Mouse (Mus musculus): ENCODE results near the gene Gm6370.
"Not testable (repeated sequence)": the region's sequence is repeated elsewhere in the genome, so short reads cannot be mapped to it uniquely, and the experiment has no call there.

Gm6370 gene

DNA sequence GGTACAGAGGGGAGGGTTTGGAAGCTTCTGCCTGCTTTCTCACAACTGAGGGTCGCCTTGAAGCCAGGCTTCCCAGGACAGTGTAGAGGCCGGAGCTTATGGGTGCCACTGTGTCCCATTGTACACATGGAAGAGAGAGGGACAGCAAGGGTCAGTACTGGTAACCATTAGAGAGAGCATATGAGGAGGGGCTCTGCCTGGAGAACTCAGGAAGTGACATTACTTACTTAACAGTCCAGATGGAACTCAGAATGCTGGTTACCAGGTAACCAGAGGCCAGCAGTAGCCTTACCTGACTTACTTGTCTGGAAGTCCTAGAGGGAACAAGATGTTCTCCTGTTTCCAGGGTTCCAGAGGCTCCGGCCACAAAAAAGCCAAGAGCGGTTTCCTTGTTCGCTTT is at the start of gene Gm6370:
Gm6370 (plus strand) TSS at position 301 of the 400 bp plus-strand sequence.
- not testable (repeated sequence) for DNase-seq

DNA sequence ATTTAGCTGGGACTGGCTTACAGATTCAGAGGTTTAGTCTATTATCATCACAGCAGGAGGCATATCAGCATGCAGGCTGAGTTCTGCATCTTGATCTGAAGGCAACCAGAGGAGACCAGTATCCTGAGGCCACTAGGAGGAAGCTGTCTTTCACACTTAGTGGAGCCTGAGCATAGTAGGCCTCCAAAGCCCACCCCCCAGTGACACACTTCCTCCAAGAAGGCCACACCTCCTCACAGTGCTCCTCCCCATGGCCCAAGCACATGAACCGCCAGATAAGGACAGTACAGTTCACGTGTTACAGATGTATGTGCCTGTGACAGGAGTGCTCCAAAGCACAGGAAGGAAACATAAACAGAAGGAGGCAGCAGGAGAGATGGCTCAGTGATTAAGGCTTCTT is 48.4 kb upstream of the Gm6370 start:
- no peak for DNase-seq

DNA sequence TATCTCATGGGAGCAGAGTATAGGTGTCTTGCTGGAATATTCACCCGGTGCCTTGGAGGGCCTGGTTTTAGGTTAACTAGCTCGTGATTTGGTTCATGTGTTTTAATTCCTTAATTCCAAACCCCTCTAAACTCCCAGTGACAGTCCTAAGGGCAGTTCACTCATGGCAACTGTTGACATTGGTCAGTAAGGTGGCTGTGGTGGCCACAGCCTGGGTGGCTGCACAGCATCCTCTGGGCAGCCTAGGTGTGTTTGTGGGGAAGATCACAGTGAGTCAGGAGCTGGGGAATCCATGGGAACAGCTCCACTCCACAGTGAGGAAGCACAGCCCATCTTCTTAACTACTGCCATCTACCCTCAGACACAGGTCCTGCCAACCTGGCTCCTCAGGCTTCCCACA is 44.5 kb upstream of the Gm6370 start:
- DNase-seq: no peak

DNA sequence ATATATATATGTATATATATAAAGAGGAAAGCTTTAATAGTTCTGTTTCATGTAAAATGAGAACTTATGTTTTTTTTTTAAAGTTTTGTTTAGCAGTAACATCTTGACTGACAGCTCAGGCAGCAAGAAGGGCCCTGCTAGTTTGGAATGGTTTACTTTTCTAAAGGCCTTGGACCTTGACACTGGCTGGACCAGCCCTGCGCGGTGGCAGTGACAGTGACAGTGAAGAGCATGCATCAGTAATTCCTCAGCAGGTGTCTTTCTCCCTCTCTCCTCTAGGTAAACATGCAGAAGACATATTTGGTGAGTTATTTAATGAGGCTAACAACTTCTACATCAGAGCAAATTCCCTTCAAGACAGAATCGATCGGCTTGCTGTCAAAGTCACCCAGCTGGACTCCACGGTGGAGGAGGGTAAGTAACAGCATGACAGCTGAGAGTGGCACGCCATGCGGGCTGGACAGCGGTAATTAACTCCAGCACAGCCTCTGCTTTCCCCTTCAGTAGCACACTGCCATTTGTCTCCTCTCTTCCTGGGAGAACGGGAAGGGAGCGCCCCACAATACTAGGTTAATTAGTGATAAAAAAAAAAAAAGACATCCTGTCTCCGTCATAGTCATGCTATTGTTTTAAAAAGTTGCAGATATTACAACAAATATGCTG is 39.4 kb upstream of the Gm6370 start:
- DNase-seq: no peak

DNA sequence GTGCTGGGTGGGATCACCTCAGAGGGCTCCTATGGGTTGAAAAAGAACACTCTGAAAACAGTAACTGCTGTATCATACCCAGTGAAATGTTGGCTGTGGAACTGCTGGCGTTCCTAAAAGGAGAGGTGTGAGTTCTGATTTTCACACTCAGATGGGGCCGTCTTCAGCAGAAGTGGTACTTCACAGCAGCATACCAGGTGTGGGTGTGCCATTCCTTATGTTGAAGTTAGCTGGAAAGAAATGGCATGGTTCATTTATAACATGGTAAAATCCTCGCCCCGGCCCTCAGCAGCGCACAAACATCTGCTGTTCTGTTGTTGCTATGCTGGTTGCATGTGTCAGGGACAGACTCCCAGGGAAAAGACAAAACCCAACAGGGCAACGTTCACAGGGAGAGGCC is 37.6 kb upstream of the Gm6370 start:
- DNase-seq: no peak

DNA sequence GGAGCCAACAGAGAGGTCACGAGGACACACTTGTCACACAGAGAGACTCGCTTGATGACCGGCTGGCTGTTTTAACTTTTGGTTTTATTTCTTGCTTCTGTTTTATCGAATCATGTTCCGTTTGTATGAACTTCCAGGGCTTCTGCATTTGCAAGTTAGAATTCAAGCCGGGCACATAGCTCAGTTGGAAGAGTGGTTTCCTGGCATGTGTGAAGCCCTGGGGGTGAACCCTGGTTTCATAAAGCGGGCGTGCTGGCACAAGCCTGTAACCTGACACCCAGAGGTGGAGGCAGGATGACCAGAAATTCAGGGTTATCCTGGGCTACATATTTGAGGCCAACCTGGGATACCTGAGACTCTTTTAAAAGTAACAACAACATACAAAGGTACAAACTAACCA is 29.6 kb upstream of the Gm6370 start:
- DNase-seq: peak; percentile 32

DNA sequence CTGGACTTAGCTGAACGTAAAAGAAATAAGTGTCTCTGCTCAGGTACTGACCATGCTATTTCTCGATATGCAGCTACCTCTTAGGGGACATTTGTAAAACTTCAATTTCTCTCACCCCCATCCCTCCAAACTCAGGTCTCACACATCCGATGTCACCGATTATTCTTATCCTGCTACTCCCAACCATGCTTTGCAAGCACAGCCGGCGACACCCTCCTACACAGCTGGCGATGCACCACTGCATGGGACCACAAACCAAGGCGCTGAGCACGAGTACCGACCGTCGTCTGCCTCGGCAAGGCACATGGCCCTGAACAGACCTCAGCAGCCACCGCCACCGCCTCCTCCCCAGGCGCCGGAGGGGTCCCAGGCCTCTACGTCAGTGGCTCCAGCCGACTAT is 24.5 kb upstream of the Gm6370 start:
- no peak for DNase-seq

DNA sequence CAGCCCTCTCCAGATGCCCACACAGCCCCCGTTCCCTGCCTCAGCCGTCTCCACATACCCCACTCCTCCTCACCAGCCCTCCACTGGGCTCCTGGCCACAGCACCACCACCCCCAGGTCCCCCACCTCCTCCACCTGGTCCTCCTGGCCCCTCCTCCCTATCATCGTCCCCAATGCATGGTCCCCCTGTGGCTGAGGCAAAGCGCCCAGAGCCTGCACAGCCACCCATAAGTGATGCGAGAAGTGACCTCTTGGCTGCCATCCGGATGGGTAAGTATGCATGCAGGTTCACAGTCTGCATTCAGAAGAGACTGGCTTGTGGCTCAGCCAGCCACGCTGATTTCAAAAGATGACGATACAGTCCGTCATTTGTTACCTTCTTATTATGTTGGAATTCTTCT is 22.9 kb upstream of the Gm6370 start:
- no peak for DNase-seq

DNA sequence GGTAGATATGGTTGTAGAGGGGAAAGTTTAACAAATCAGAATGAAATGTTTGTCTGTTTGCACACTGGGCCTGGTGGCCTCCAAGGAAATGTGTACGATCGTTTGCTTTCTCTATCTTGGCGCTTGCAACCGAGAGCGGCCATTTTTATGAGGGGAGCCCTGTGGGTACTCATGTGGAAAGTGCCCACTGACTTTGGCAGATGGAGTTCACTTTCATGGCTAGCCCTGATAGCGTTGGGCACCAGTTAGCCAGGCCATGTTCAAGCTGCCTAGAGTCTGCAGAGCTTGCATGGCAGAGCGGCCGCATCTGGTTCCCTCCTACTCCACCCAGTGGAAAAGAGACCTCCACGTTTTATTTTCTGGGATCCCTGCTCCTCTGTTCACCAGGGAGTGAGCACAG is 20.3 kb upstream of the Gm6370 start:
- DNase-seq: no peak

DNA sequence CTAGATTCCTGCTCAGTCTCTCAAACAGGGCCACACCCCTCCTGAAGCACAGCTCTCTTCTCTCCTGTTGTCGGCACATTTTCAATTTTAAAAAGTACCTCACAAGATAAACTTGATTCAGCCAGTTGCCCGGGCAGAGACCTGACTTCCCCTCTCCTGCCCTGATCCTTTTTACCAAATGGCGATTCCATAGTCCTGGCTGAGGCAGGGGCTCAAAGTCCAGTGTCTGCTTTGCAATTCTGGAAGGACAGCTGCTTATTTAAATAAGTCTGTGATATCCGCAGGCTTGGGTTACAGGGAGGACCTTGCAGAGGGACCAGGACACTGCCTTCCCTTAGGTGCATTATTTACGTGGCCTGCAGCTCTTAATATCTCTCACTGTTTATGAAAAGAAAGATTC is 19.9 kb upstream of the Gm6370 start:
- no peak for DNase-seq

DNA sequence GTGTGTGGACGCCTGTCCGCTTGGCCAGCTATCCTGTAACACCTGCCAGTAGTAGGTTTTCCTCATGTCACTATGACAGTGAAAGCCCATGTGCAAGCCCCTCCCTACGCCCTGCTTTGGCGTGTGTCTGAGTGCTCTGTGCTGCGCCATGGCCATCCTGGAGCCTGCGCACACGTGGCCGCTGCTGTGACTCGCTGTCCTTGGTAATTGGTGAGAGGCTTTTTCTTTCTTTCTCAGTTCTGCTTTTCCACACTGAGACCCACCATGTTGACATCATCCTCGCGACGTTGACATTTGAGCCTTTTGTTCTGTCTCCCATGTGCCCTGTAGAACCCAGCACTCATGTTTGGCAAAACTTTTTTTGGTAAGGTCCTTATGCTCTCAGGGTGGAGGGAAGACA is 19.3 kb upstream of the Gm6370 start:
- DNase-seq: no peak

DNA sequence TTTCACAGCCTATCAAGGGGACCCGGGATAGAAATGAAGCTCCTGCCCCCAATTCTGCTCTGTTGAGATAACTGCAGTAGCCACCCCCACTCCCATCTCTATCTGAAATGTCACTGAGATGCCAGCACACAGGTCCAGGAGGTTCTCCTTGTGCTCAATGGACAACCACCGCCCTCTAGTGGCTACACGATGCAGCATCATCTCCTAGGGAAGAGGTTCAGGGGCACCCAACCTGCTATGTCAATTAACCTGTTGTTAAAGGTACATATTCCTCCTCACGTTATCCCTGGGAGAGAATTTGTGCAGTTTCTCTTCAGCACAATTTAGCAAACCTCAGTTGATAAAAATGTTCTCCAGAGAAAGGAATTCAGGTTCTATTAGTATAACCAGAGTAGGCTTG is 11.6 kb upstream of the Gm6370 start:
- DNase-seq: peak; percentile 34

DNA sequence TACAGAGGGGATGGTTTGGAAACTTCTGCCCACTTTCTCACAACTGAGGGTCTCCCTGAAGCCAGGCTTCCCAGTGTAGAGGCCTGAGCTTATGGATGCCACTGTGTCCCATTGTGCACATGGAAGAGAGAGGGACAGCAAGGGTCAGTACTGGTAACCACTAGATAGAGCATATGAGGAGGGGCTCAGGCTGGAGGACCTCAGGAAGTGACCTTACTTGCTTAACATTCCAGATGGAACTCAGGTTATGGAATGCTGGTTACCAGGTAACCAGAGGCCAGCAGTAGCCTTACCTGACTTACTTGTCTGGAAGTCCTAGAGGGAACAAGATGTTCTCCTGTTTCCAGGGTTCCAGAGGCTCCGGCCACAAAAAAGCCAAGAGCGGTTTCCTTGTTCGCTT is 9.5 kb upstream of the Gm6370 start, which contains the start of gene Gm6408:
Gm6408 (plus strand) TSS at position 301 of the 400 bp plus-strand sequence.
- not testable (repeated sequence) for DNase-seq

DNA sequence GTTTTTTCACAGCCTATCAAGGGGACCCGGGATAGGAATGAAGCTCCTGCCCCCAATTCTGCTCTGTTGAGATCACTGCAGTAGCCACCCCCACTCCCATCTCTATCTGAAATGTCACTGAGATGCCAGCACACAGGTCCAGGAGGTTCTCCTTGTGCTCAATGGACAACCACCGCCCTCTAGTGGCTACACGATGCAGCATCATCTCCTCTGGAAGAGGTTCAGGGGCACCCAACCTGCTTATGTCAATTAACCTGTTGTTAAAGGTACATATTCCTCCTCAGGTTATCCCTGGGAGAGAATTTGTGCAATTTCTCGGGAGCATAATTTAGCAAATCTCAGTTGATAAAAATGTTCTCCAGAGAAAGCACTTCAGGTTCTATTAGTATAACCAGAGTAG is 2.2 kb upstream of the Gm6370 start:
- peak; percentile 45 for DNase-seq

DNA sequence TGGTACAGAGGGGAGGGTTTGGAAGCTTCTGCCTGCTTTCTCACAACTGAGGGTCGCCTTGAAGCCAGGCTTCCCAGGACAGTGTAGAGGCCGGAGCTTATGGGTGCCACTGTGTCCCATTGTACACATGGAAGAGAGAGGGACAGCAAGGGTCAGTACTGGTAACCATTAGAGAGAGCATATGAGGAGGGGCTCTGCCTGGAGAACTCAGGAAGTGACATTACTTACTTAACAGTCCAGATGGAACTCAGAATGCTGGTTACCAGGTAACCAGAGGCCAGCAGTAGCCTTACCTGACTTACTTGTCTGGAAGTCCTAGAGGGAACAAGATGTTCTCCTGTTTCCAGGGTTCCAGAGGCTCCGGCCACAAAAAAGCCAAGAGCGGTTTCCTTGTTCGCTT is 10.9 kb downstream of the Gm6370 start, which contains the start of gene 4930449I24Rik:
4930449I24Rik (plus strand) TSS at position 301 of the 400 bp plus-strand sequence.
- not testable (repeated sequence) for DNase-seq

DNA sequence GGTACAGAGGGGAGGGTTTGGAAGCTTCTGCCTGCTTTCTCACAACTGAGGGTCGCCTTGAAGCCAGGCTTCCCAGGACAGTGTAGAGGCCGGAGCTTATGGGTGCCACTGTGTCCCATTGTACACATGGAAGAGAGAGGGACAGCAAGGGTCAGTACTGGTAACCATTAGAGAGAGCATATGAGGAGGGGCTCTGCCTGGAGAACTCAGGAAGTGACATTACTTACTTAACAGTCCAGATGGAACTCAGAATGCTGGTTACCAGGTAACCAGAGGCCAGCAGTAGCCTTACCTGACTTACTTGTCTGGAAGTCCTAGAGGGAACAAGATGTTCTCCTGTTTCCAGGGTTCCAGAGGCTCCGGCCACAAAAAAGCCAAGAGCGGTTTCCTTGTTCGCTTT is 22.7 kb downstream of the Gm6370 start, which contains the start of gene Gm3402:
Gm3402 (plus strand) TSS at position 301 of the 400 bp plus-strand sequence.
- not testable (repeated sequence) for DNase-seq

DNA sequence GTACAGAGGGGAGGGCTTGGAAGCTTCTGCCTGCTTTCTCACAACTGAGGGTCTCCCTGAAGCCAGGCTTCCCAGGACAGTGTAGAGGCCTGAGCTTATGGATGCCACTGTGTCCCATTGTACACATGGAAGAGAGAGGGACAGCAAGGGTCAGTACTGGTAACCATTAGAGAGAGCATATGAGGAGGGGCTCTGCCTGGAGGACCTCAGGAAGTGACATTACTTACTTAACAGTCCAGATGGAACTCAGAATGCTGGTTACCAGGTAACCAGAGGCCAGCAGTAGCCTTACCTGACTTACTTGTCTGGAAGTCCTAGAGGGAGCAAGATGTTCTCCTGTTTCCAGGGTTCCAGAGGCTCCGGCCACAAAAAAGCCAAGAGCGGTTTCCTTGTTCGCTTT is 34.3 kb downstream of the Gm6370 start, which contains the start of gene Gm3404:
Gm3404 (plus strand) TSS at position 301 of the 400 bp plus-strand sequence.
- DNase-seq: not testable (repeated sequence)

DNA sequence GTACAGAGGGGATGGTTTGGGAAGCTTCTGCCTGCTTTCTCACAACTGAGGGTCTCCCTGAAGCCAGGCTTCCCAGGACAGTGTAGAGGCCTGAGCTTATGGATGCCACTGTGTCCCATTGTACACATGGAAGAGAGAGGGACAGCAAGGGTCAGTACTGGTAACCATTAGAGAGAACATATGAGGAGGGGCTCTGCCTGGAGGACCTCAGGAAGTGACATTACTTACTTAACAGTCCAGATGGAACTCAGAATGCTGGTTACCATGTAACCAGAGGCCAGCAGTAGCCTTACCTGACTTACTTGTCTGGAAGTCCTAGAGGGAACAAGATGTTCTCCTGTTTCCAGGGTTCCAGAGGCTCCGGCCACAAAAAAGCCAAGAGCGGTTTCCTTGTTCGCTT is 46.2 kb downstream of the Gm6370 start, which contains the start of gene Gm3409:
Gm3409 (plus strand) TSS at position 301 of the 400 bp plus-strand sequence.
- DNase-seq: not testable (repeated sequence)

Data from lung, postnatal 36 days (tissue).